Mouse (Mus musculus): ENCODE results near the gene Rtn4rl1. TPM values are rescaled to one million over a fixed set of nuclear protein-coding genes. Genes with fewer than 3 reads are reported as not detected.

Rtn4rl1 gene
- polyA plus RNA-seq, 1 experiment from 2014 or later, result 2.1 TPM

- DNase-seq (ENCODE audit: low spot score), result no peak
- H3K4me2 ChIP-seq (replicated peaks; ENCODE audit: low read depth), result no peak overlapping the region
- no peak overlapping the region for H3K27ac ChIP-seq (replicated peaks)
- no peaks in the 10 kb centered on the region for H3K9me3 ChIP-seq (ENCODE audit: control insufficient read depth, low read length)
- no peaks in the 10 kb centered on the region for H3K4me1 ChIP-seq (replicated peaks; ENCODE audit: control insufficient read depth, insufficient read depth)
- WGBS, result 79% methylated on average over 8 of the region's 8 CpGs
- no peak overlapping the region for H3K9ac ChIP-seq (ENCODE audit: low read length)
- no peak overlapping the region for H3K4me3 ChIP-seq (ENCODE audit: low read depth, low read length)
- H3K36me3 ChIP-seq (ENCODE audit: control insufficient read depth, insufficient read depth, low read length), result no peaks in the 10 kb centered on the region
- no peak for TF ChIP-seq EP300 (optimal IDR thresholded peaks at IDR 0.05)
- TF ChIP-seq CTCF (IDR thresholded peaks at IDR 0.05; ENCODE audit: low read depth), result no peak
- no peak for ATAC-seq (ENCODE audit: low FRiP score, low TSS enrichment)
- no peaks in the 10 kb centered on the region for H3K27me3 ChIP-seq (ENCODE audit: control insufficient read depth, insufficient read depth, low read length)
Observed at GRCm38 (mm10) chr11:75270276-75270984, 76.8 kb downstream of the Rtn4rl1 start.

GRCm38 (mm10) chr11:75270985-75271434, 77.4 kb downstream of the Rtn4rl1 start:
- TF ChIP-seq EP300 (optimal IDR thresholded peaks at IDR 0.05) (no peak), CTCF (IDR thresholded peaks at IDR 0.05; ENCODE audit: low read depth) (no peak)
- Histone ChIP-seq H3K27ac (replicated peaks) (no peak overlapping the region), H3K36me3 (ENCODE audit: control insufficient read depth, insufficient read depth, low read length) (no peaks in the 10 kb centered on the region), H3K4me1 (replicated peaks; ENCODE audit: control insufficient read depth, insufficient read depth) (no peaks in the 10 kb centered on the region), H3K4me3 (ENCODE audit: low read depth, low read length) (no peak overlapping the region), H3K9me3 (ENCODE audit: control insufficient read depth, low read length) (no peaks in the 10 kb centered on the region), H3K4me2 (replicated peaks; ENCODE audit: low read depth) (no peak overlapping the region), H3K9ac (ENCODE audit: low read length) (no peak overlapping the region), H3K27me3 (ENCODE audit: control insufficient read depth, insufficient read depth, low read length) (no peaks in the 10 kb centered on the region)
- 59% methylated on average over 7 of the region's 7 CpGs for whole genome bisulfite sequencing
- DNase-seq (ENCODE audit: low spot score) (no peak), ATAC-seq (ENCODE audit: low FRiP score, low TSS enrichment) (no peak)

GRCm38 (mm10) chr11:75273466-75273865, 79.9 kb downstream of the Rtn4rl1 start:
- no peaks in the 10 kb centered on the region for H3K36me3 ChIP-seq (ENCODE audit: control insufficient read depth, insufficient read depth, low read length)
- TF ChIP-seq CTCF (IDR thresholded peaks at IDR 0.05; ENCODE audit: low read depth), result no peak
- no peak for TF ChIP-seq EP300 (optimal IDR thresholded peaks at IDR 0.05)
- H3K4me3 ChIP-seq (ENCODE audit: low read depth, low read length), result no peak overlapping the region
- no peak for ATAC-seq (ENCODE audit: low FRiP score, low TSS enrichment)
- H3K27ac ChIP-seq (replicated peaks), result no peak overlapping the region
- no peaks in the 10 kb centered on the region for H3K27me3 ChIP-seq (ENCODE audit: control insufficient read depth, insufficient read depth, low read length)
- H3K4me2 ChIP-seq (replicated peaks; ENCODE audit: low read depth), result no peak overlapping the region
- H3K9ac ChIP-seq (ENCODE audit: low read length), result no peak overlapping the region
- no peaks in the 10 kb centered on the region for H3K4me1 ChIP-seq (replicated peaks; ENCODE audit: control insufficient read depth, insufficient read depth)
- DNase-seq (ENCODE audit: low spot score), result no peak
- no peaks in the 10 kb centered on the region for H3K9me3 ChIP-seq (ENCODE audit: control insufficient read depth, low read length)
- WGBS, result 38% methylated on average over 8 of the region's 8 CpGs

- 42% methylated on average over 6 of the region's 6 CpGs for WGBS
- no peak for ATAC-seq (ENCODE audit: low FRiP score, low TSS enrichment)
- no peak for DNase-seq (ENCODE audit: low spot score)
- Histone ChIP-seq H3K27ac (replicated peaks) (no peak overlapping the region), H3K4me3 (ENCODE audit: low read depth, low read length) (no peak overlapping the region), H3K36me3 (ENCODE audit: control insufficient read depth, insufficient read depth, low read length) (no peaks in the 10 kb centered on the region), H3K9me3 (ENCODE audit: control insufficient read depth, low read length) (no peaks in the 10 kb centered on the region), H3K4me1 (replicated peaks; ENCODE audit: control insufficient read depth, insufficient read depth) (no peaks in the 10 kb centered on the region; the same call in 1 of the 2 replicates), H3K9ac (ENCODE audit: low read length) (no peak overlapping the region), H3K4me2 (replicated peaks; ENCODE audit: low read depth) (no peak overlapping the region), H3K27me3 (ENCODE audit: control insufficient read depth, insufficient read depth, low read length) (no peaks in the 10 kb centered on the region)
- no peak for TF ChIP-seq CTCF (IDR thresholded peaks at IDR 0.05; ENCODE audit: low read depth)
- no peak for TF ChIP-seq EP300 (optimal IDR thresholded peaks at IDR 0.05)
Observed at GRCm38 (mm10) chr11:75275035-75275434, 81.5 kb downstream of the Rtn4rl1 start.

- TF ChIP-seq CTCF (IDR thresholded peaks at IDR 0.05; ENCODE audit: low read depth), result no peak
- no peak for TF ChIP-seq EP300 (optimal IDR thresholded peaks at IDR 0.05)
- Histone ChIP-seq H3K27ac (replicated peaks) (no peak overlapping the region), H3K4me3 (ENCODE audit: low read depth, low read length) (no peak overlapping the region), H3K36me3 (ENCODE audit: control insufficient read depth, insufficient read depth, low read length) (no peaks in the 10 kb centered on the region), H3K4me1 (replicated peaks; ENCODE audit: control insufficient read depth, insufficient read depth) (no peaks in the 10 kb centered on the region; the same call in 1 of the 2 replicates), H3K9ac (ENCODE audit: low read length) (no peak overlapping the region), H3K9me3 (ENCODE audit: control insufficient read depth, low read length) (no peaks in the 10 kb centered on the region), H3K4me2 (replicated peaks; ENCODE audit: low read depth) (no peak overlapping the region), H3K27me3 (ENCODE audit: control insufficient read depth, insufficient read depth, low read length) (peaks cover 7% of the 10 kb centered on the region)
- WGBS, result 66% methylated on average over 7 of the region's 7 CpGs
- DNase-seq (ENCODE audit: low spot score) (no peak), ATAC-seq (ENCODE audit: low FRiP score, low TSS enrichment) (no peak)
Observed at GRCm38 (mm10) chr11:75278115-75278514, 84.5 kb downstream of the Rtn4rl1 start.

GRCm38 (mm10) chr11:75279013-75279341, 85.4 kb downstream of the Rtn4rl1 start:
- H3K27me3 ChIP-seq (ENCODE audit: control insufficient read depth, insufficient read depth, low read length), result peaks cover 7% of the 10 kb centered on the region
- no peaks in the 10 kb centered on the region; the same call in 1 of the 2 replicates for H3K4me1 ChIP-seq (replicated peaks; ENCODE audit: control insufficient read depth, insufficient read depth)
- H3K4me2 ChIP-seq (replicated peaks; ENCODE audit: low read depth), result peak overlapping the region; percentile 42
- H3K4me3 ChIP-seq (ENCODE audit: low read depth, low read length), result peak overlapping the region; percentile 17; the same call in 1 of the 2 replicates
- H3K27ac ChIP-seq (replicated peaks), result no peak overlapping the region
- H3K9ac ChIP-seq (ENCODE audit: low read length), result no peak overlapping the region
- no peaks in the 10 kb centered on the region for H3K9me3 ChIP-seq (ENCODE audit: control insufficient read depth, low read length)
- DNase-seq (ENCODE audit: low spot score), result no peak
- TF ChIP-seq EP300 (optimal IDR thresholded peaks at IDR 0.05), result no peak
- TF ChIP-seq CTCF (IDR thresholded peaks at IDR 0.05; ENCODE audit: low read depth), result no peak
- ATAC-seq (ENCODE audit: low FRiP score, low TSS enrichment), result no peak
- no peaks in the 10 kb centered on the region for H3K36me3 ChIP-seq (ENCODE audit: control insufficient read depth, insufficient read depth, low read length)
- WGBS, result 24% methylated on average over 4 of the region's 4 CpGs

All from stomach, postnatal 0 days (tissue).